Mouse (Mus musculus) liver, adult (tissue): Measurements from ENCODE around the gene Celsr1.

Experiments used
- GATA4 ChIP-seq: IDR thresholded peaks from 2 replicates; pipeline ENCODE4 v1.6.1; 2014; ENCODE audit warnings: mild to moderate bottlenecking, low read length; ENCODE audit not compliant: insufficient replicate concordance

The Celsr1 gene

DNA sequence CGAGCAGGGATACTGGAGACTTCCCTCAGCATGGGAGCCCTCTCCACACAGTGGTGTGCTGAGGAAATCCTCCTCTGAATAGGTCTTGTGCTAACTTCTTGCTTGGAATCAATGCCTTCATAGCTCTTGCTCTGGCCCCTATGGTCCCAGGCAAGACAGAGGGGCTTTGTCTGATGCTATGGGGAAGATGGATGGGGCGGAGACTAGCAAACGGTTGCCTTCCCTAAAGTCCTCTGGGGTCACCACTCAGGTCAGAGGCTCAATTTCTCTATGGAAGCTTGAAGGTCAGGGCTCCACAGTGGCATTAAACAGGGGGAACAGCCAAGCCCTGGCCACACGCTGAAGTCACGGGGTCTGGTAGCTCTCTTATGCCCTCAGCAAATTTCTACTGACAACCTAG is 62.0 kb downstream of the Celsr1 start:
- no peak for TF ChIP-seq GATA4

DNA sequence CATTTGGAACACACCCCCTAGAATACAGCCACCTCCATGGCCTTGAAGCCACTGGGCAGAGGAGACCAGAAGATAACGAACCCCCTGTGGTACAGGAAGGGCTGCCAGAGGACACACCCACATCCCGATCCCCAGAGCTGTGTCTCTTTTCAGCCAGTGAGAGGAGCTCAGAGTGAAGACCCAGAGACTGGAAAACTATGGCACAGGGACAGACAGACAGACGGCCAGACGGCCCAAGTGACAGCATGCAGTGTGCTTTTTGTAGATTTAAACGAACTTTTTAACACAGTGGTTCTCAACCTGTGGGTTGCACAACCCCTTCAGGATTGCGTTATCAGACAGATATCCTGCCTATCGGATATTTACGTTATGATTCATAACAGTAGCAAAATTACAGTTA is 63.1 kb downstream of the Celsr1 start:
- TF ChIP-seq GATA4: no peak

DNA sequence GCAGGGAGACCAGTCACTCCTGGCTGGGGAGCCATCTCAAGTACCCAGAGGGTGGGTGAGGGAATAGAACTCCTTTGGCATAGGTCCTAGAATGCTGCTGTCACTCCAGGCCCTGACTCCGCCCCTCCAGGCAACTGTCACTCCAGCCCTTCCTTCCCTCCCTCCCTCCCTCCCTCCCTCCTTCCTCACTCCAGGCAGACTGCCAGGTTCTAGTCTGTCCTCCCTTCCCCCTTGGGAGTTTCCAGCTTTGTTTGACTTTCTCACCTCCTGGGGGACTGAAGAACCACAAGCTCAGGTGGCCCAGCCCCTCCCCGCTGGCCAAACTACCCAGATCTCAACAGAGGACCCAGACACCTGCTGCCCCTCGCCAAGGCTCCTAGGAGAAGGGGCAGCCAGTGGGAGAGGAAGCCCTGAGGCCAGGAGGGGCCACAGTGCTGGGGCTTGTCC is 63.8 kb downstream of the Celsr1 start:
- TF ChIP-seq GATA4: no peak

DNA sequence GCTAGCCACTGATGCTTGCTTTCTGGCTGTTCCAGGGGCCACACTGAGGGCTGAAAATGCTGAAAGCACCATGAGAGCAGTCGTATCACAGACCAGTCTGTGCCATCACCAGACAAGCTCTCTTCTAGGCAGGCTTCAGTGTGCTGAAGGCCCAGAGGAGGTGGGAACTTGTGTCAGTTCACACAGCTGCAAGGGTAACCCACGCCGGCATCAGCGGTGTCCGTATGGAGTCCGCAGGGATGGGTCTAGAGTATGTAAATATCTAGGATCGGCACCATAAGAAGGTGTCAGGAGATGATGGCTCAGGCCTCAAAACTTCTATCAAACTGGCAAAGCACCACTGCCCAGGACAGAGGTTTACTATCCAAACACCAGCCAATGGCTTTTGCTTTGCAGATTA is 64.3 kb downstream of the Celsr1 start:
- TF ChIP-seq GATA4: no peak

DNA sequence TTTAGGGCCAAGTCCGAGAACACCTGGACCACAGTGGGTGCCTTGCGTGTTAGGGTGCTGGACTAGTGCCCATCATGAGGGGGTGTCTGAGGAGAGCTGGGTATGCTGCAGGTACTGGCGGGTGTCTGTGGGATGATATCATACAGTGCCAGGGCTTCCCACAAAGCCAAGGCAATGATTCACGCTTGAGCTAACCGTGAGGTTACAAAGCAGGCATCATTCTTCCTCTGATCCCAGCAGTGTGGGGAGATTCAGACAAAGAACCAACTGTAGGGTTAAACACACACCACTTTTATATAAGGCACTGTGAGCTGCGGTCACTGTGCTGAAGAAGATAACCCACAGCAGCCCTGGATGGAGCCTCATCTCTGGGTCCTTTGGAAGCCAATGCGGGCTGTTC is 67.5 kb downstream of the Celsr1 start:
- no peak for TF ChIP-seq GATA4

DNA sequence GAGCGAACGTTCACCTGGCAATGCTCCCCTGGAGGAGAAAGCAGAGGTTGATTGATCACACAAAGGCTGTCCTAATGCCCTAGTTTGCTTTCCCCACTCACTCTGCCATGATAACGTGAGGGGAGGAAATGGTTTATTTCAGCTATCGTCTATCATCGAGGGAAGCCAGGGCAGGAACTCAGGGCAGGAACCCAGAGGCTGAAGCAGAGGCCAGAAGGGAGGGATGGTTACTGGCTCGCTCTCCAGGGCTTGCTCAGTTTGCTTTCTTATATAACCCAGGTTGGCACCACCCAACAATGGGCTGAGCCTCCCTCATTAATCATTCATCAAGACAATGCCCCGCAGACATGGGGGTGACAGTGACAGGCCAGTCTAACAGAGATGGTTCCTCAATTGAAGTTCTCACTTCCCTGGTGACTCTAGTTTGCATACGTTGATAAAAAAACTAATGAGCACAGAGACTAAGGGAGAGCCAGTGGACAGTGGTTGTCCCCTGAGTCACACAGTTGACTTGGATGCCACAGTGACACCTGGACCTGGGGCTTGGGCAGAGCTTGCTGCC is 70.2 kb downstream of the Celsr1 start:
- no peak for TF ChIP-seq GATA4

DNA sequence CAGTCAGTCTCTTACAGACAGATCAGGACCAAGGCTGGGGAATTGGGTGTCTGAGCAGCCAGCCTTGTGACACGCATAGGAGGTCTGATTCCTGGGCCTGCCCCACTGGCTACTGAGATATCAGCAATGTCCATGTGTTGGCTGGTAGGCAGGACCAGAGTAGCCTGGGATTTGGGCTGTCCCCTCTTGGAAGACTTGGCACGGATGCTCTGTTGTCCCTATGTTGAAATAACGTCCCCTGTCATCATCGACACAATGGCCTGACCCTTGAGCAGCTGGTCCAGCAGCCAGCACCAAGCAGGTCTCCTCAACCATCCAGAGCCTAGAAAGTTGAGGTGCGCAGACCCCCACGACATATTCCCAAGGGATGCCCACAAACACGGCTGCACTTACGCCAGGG is 70.9 kb downstream of the Celsr1 start:
- no peak for TF ChIP-seq GATA4

DNA sequence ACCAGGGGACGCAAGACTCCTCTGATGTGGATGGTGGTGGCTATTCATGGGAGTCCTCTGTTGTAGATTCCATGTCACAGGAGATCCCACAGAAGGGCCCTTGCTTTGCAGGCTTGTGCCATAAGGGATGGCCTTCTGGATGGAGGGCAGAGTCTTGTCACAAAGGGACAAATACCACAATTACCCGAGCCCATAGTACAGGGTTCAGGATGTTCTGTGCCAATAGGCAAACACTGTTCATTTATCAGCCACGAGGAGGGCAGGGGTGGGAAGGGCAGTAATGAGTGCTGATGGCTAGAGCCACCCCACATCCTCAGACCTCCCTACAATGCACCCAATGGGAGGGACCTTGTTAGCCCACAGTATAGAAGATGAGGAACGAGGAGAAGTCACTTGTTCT is 71.9 kb downstream of the Celsr1 start:
- TF ChIP-seq GATA4: no peak

DNA sequence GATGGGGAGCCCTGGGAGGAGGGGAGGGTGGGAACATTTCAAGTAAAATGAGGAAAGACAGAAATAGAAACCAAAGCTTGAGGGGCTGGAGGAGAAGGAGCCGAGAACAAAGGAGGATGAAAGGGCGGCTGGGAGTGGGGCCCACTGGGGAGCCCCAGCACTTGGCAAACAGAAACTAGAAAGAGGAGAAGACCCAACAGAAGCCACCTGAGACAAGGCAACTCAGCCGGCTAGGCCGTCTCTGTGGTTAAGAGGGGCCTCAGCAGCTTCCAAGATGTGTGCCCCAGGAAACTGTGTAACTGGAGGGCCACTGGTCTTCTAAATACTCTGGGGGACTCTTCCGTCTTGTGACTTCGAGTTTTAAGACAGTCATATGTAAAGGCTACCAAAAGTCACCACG is 72.4 kb downstream of the Celsr1 start:
- TF ChIP-seq GATA4: no peak

DNA sequence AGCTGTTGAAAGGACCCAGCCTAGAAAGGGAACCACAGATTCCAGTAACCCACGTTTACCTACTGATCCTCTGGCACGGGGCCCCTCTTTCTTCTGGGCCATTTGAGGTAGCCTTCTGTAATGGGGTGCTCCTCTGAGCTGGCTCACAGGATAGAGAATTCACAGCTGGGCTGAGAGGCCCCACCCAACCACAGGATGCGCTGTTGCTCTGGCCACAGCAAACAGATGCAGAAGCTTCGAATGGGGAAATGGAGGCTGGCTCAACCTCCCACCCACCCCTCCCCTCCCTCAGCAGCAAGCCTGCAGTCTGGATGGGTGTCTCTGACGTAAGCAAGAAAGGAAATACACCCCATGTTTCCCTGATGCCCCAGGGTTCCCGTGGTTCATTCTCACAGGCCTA is 77.4 kb downstream of the Celsr1 start:
- TF ChIP-seq GATA4: no peak

DNA sequence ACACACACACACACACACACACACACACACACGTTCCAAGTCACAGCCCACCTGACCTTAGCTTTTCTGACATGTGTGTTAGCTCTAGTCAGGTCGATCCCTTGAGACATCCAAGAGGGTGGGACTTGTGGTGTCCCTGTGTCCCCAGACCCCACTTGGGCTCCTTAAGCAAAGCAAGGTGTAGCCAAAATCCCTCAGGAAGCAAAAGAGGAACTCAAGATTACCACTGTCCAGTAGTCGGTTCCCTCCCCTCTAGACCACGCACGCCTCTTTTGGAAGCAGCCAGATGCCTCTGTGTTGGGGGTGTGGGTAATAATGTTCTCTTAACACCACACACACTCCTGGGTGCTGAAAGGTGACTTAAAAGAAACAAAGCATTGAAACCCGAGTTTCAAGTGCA is 80.1 kb downstream of the Celsr1 start:
- TF ChIP-seq GATA4: no peak

DNA sequence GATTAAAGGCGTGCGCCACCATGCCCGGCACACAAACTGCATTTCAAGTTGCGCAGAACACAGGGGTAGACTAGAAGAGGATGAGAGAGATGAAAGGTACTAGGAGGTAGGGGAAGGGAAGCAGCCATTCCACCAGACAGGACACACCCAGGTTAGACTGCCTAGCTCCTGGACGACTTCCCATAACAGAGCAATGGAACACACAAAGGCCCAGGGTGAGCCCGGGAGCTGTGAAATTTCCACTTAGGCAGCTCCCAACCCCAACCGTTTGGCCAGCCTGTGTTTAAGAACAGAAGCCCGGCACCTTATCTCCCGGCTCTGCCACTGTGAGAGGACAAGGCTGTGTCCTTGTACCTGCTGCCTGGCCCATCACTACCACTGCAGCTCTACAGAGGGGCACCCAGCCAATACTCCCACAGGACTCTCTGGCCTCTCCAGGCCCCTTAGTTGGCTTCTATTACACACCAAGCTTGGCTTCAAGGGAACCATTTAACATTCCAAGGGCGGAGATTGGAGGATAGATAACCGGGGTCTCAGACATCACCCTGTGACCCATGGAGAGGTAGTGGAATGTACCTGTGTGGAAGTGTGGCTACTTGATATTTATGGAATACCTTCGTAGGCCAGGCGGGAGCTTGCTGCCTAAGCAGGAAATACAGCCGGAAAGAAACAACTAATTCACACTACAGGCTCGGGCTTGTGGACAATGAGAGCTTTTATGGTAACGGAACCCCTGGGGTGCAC is 84.0 kb downstream of the Celsr1 start:
- no peak for TF ChIP-seq GATA4

DNA sequence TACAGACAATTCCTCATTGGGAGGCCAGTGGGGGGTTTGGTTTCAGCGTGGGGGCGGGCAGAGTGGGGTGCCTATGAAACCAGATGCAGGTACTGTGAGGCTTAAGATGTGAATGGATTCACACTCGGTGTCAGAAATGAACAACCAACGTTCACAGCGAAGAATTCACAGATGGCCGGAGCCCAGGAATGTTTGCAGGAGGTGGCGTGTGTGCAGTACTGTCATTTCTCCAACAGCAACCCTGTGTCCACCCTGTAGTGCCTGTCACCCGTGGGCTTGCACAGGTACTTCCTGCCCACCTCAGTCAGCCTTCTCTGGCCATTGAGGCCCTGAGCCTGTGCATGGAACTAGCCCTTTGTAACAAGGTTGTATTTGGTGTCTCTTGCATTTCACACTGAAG is 85.6 kb downstream of the Celsr1 start:
- no peak for TF ChIP-seq GATA4

DNA sequence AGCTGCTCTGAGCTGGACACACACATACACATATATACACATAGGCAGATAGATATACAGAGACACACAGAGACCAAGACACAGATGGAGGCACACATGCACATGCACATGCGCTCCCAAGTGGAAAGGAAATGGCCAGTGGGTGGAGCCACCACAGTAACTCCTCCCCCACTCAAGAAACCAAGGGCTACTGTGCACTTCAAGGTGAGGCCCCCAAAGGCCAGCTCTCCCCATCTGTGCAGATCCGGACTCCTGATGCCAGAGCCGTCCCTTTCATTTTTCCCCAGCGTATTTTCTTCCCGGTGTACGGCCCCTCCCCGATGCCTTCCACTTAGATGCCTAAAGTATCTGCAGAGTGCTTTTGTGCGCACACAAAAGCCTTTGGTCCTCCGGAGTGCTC is 86.0 kb downstream of the Celsr1 start:
- TF ChIP-seq GATA4: no peak

DNA sequence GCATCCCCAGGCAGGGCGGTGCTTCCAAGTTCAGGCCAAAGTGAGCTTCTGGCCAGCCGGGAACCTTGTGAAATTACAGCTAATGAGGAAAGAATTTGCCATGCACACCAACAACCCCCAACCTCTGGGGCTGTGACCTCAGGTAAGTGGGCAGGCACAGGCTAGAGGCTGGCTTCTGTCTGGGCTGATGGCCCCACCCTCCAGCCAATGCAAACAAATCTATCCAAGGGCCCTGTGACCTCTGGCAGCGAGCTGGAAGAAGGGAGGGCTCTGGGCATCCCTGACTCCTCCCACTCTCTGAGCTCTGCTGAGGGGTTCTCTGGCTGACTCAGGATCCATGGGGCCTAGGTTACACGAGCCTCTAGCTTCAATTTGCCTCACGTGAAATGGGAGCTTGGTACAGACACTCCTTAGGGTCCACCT is 97.9 kb downstream of the Celsr1 start:
- no peak for TF ChIP-seq GATA4

DNA sequence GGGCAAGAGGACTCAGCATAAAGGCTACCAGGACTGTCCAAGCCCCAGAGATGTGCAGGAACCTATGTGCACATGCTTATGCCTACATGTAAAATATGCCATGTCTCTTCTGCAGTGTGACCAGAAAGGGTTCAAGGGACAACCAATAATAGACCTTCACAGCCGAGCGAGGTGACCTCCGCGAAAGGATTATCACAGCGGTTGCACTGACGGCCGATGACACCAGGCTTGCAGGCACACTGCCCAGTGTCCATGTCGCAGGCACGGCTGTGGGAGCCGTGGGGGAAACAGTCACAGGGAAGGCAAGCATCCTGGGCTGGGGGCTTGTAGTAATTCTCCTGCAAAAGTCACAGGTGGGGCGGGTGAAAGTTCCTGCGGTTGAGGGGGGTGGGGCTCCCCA is 105.4 kb downstream of the Celsr1 start:
- peak; percentile 54; the same call in 1 of the 2 replicates for TF ChIP-seq GATA4

DNA sequence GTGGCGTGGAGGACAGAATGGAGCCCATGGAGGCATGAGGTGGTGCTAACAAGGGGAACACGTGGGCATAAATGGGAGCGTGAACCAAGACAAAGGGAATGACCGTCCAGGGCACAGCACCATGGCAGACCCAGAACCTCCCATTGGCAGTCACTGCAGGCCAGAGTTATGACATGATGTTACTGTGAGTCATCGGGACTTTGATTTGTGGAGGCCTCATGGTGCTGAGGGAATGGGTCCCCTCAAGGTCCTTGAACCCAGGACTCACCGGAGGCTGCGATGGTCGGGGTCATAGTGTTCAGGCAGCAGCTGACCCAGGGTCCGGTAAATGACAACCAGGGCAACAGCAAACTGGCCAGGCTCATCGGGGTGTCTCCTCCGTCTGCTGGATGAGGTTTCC is 111.7 kb downstream of the Celsr1 start:
- TF ChIP-seq GATA4: no peak

DNA sequence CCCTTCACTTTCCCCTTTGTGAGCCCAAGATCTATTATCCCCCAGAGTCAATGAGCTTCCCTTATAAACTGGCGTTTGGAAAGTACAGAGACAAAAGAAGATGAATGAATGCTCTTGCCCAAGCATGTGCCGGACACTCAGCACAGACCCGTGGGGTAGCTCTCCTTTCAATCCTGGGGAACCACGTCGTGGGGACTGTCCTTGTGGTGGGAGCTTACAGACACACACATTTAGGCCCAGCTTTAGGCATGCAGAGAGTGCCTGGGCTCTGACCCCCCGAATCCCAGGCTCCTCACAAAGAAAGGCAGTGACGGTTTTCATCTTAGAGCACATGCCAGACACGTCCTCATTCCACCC is 113.7 kb downstream of the Celsr1 start:
- TF ChIP-seq GATA4: no peak
